Mouse (Mus musculus) Patski (cell line): ENCODE results near the gene Hsp90b1. TPM values are rescaled to one million over a fixed set of nuclear protein-coding genes. Genes with fewer than 3 reads are reported as not detected.

Experiments
- polyA plus RNA-seq: library from polyadenylated mRNA; unstranded; gene quantifications from one replicate; pipeline ENCODE4 v1.2.3, GENCODE M21; 2021

Hsp90b1 gene
- polyA plus RNA-seq, 1 experiment from 2014 or later = 974 TPM

Other genes starting within 250 kb of the Hsp90b1 start
- 2.1 TPM for gene Syn3, start 206.6 kb downstream of the Hsp90b1 start, polyA plus RNA-seq
- 2.0 TPM for gene Ttc41, start 302 bp upstream of the Hsp90b1 start, polyA plus RNA-seq
- gene Gm49358, start 58.5 kb upstream of the Hsp90b1 start, polyA plus RNA-seq = 0.51 TPM
- 10.9 TPM for gene Nt5dc3, start 73.5 kb upstream of the Hsp90b1 start, polyA plus RNA-seq